ENCODE assay signal across 12 mouse cellular contexts in the genomic region with DNA sequence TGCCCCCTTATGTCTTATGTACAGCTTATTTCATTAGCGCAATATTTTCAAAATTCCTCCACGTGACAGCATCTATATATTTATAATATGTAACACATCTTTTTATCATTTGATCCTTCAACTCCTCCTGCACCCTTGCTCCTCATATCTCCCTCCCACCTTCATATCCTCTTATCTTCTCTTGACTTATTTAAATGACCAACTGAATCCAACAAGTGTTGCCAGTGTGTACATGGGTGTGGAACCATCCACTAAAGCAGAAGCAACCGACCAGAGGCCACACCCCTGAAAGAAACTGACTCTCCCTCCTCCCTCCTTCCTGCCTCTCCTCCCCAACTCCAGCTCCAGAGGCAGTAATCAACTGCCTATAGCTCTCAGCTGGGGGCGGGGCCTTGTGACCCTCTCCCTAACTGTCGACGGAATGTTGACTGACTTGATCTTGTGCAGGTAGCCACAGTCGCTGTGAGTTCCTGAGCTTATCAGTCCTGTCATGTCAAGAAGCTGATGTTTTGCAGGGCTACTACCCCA. TPM values are rescaled to one million over a fixed set of nuclear protein-coding genes. Genes with fewer than 3 reads are reported as not detected.
A peak's percentile ranks its signal among the peaks of the same experiment; 100 is the strongest.
DNase-seq lines count a peak whose midpoint lies in the region; ATAC-seq and TF ChIP-seq lines count a peak whose summit lies in the region.
"Had no signal": no experiment of that assay in that cellular context is flagged by ENCODE, and none has a peak within 500 bp of the region (broad histone marks: within the 10 kb centered on the region; RNA-seq: fewer than 3 reads in every experiment).

No protein-coding gene starts in this region.

- H3K4me3 ChIP-seq in heart, embryonic 15.5 days = no peak overlapping the region
- peak overlapping the region; percentile 32 to 49 for H3K4me3 ChIP-seq in MEL (ENCODE audit: control insufficient read depth in 1 of 2, insufficient read depth in 1 of 2, low read depth in 2 of 2, low read length in 2 of 2)
- no peak overlapping the region for H3K4me3 ChIP-seq in embryonic facial prominence, embryonic 11.5 days (ENCODE audit: low read depth, low read length)
- H3K4me3 ChIP-seq: neural tube, embryonic 13.5 days had no signal

- intact Hi-C loops in heart, postnatal 10 days (cut with DNase I) = no loop called here
- intact Hi-C loops in left cerebral cortex, postnatal 25 days (cut with DNase I) = no loop called here

- no peak for DNase-seq in heart, postnatal 10 days
- peak; percentile 96 for DNase-seq in MEL (ENCODE audit: low read depth, low spot score)
- DNase-seq in embryonic facial prominence, embryonic 11.5 days (ENCODE audit: low spot score) = peak; percentile 2
- DNase-seq in cerebellum, postnatal 25 days = no peak
- no peak for DNase-seq in MN1 (ENCODE audit: low spot score)
- no peak for DNase-seq in left cerebral cortex, postnatal 25 days (ENCODE audit: low spot score in 2 of 2)
- DNase-seq: cerebellum, adult 11-12 months; kidney, adult 2 months; lung, postnatal 4 days had no signal

- H3K9me3 ChIP-seq in heart, embryonic 15.5 days (replicated peaks) = no peaks in the 10 kb centered on the region
- H3K9me3 ChIP-seq in MEL (replicated peaks; ENCODE audit: insufficient read depth, low read length) = no peaks in the 10 kb centered on the region
- no peaks in the 10 kb centered on the region for H3K9me3 ChIP-seq in embryonic facial prominence, embryonic 11.5 days (replicated peaks; ENCODE audit: control insufficient read depth, low read length)
- H3K9me3 ChIP-seq: neural tube, embryonic 13.5 days had no signal

- TF ChIP-seq CTCF in MEL (IDR thresholded peaks at IDR 0.05 in 2 of 3, conservative IDR thresholded peaks at IDR 0.05 in 1 of 3; ENCODE audit: control insufficient read depth in 1 of 3, insufficient read depth in 1 of 3, low read depth in 2 of 3, low read length in 3 of 3, poor library complexity in 1 of 3, severe bottlenecking in 1 of 3) = no peak

- no peaks in the 10 kb centered on the region for H3K4me1 ChIP-seq in heart, embryonic 15.5 days (replicated peaks)
- H3K4me1 ChIP-seq in MEL (ENCODE audit: control insufficient read depth in 1 of 2, insufficient read depth in 2 of 2, low read length in 2 of 2) = peaks cover 10 to 23% of the 10 kb centered on the region in 2 experiments
- H3K4me1 ChIP-seq in embryonic facial prominence, embryonic 11.5 days (ENCODE audit: control insufficient read depth, insufficient read depth, low read length) = no peaks in the 10 kb centered on the region
- H3K4me1 ChIP-seq: neural tube, embryonic 13.5 days had no signal

- peak; percentile 41 to 90 for TF ChIP-seq EP300 in MEL (IDR thresholded peaks at IDR 0.05; ENCODE audit: low read depth in 1 of 2, low read length in 2 of 2)

- H3K79me2 ChIP-seq in MEL (ENCODE audit: control insufficient read depth, insufficient read depth, low read length, poor library complexity) = no peaks in the 10 kb centered on the region

- H3K4me2 ChIP-seq in heart, embryonic 15.5 days = no peak overlapping the region
- H3K4me2 ChIP-seq in embryonic facial prominence, embryonic 11.5 days (ENCODE audit: low read depth, low read length) = no peak overlapping the region
- H3K4me2 ChIP-seq: neural tube, embryonic 13.5 days had no signal

- H3K27ac ChIP-seq in heart, embryonic 15.5 days = peak overlapping the region; percentile 60
- peak overlapping the region; percentile 85 for H3K27ac ChIP-seq in MEL (ENCODE audit: control insufficient read depth, low read depth, low read length)
- H3K27ac ChIP-seq in embryonic facial prominence, embryonic 11.5 days (replicated peaks; ENCODE audit: low read depth, low read length) = no peak overlapping the region
- H3K27ac ChIP-seq: neural tube, embryonic 13.5 days had no signal

- no peaks in the 10 kb centered on the region for H3K27me3 ChIP-seq in heart, embryonic 15.5 days
- H3K27me3 ChIP-seq in MEL (ENCODE audit: control insufficient read depth in 1 of 2, insufficient read depth in 2 of 2, low read length in 2 of 2) = no peaks in the 10 kb centered on the region
- H3K27me3 ChIP-seq in embryonic facial prominence, embryonic 11.5 days (ENCODE audit: control insufficient read depth, insufficient read depth, low read length) = no peaks in the 10 kb centered on the region

- TF ChIP-seq RAD21 in MEL (IDR thresholded peaks at IDR 0.05; ENCODE audit: low read depth, low read length) = no peak

- ATAC-seq in heart, embryonic 15.5 days (replicated peaks; ENCODE audit: insufficient number of reproducible peaks, insufficient read depth, low FRiP score, low read depth) = peak; percentile 78
- ATAC-seq in embryonic facial prominence, embryonic 11.5 days (replicated peaks; ENCODE audit: insufficient number of reproducible peaks, low FRiP score, low TSS enrichment, low read depth) = no peak
- ATAC-seq in megakaryocyte progenitor cell, adult 5-6 weeks (replicated peaks; ENCODE audit: poor library complexity) = peak; percentile 98

- 34% methylated on average over 7 of the region's 7 CpGs for WGBS in heart, embryonic 15.5 days
- 45% methylated on average over 7 of the region's 7 CpGs for WGBS in embryonic facial prominence, embryonic 11.5 days

- no peaks in the 10 kb centered on the region for H3K36me3 ChIP-seq in heart, embryonic 15.5 days
- H3K36me3 ChIP-seq in MEL (ENCODE audit: control insufficient read depth in 1 of 2, insufficient read depth in 2 of 2, low read length in 2 of 2) = peaks cover 0 to 30% of the 10 kb centered on the region in 2 experiments; a peak in 2 of 4 replicates
- H3K36me3 ChIP-seq in embryonic facial prominence, embryonic 11.5 days (replicated peaks; ENCODE audit: control insufficient read depth, insufficient read depth, low read depth, low read length) = no peaks in the 10 kb centered on the region
- H3K36me3 ChIP-seq: neural tube, embryonic 13.5 days had no signal

- TF ChIP-seq POLR2A in MEL (IDR thresholded peaks at IDR 0.05; ENCODE audit: control insufficient read depth in 1 of 2, insufficient read depth in 1 of 2, low read depth in 1 of 2, low read length in 2 of 2, poor library complexity in 1 of 2) = peak in 1 of 2 experiments; percentile 37; a peak in 1 of 4 replicates

- H3K9ac ChIP-seq in heart, embryonic 15.5 days = no peak overlapping the region
- H3K9ac ChIP-seq in MEL (ENCODE audit: control insufficient read depth, low read depth, low read length, poor library complexity, severe bottlenecking) = peak overlapping the region; percentile 40
- no peak overlapping the region for H3K9ac ChIP-seq in embryonic facial prominence, embryonic 11.5 days (replicated peaks; ENCODE audit: low read length)
- H3K9ac ChIP-seq: neural tube, embryonic 13.5 days had no signal

TF ChIP-seq in MEL, 35 proteins besides CTCF, POLR2A, EP300 and RAD21:
- TF ChIP-seq ETS1 (IDR thresholded peaks at IDR 0.05; ENCODE audit: low read depth, low read length) = peak; percentile 71
- no peak for TF ChIP-seq ZNF384 (IDR thresholded peaks at IDR 0.05; ENCODE audit: low read depth, low read length)
- TF ChIP-seq MAX (IDR thresholded peaks at IDR 0.05; ENCODE audit: low read length) = peak; percentile 61
- TF ChIP-seq CHD1 (IDR thresholded peaks at IDR 0.05; ENCODE audit: low read depth, low read length) = no peak
- TF ChIP-seq MAFK (IDR thresholded peaks at IDR 0.05; ENCODE audit: borderline replicate concordance, low read depth, low read length) = no peak
- no peak for TF ChIP-seq E2F4 (IDR thresholded peaks at IDR 0.05; ENCODE audit: borderline replicate concordance, low read depth, low read length)
- TF ChIP-seq CHD2 (IDR thresholded peaks at IDR 0.05; ENCODE audit: low read length) = no peak
- TF ChIP-seq SMC3 (IDR thresholded peaks at IDR 0.05; ENCODE audit: low read depth, low read length) = no peak
- no peak; the same call in 1 of the 2 replicates for TF ChIP-seq POLR2AphosphoS2 (IDR thresholded peaks at IDR 0.05; ENCODE audit: low read length)
- no peak for TF ChIP-seq TAL1 (IDR thresholded peaks at IDR 0.05; ENCODE audit: low read length)
- TF ChIP-seq BHLHE40 (IDR thresholded peaks at IDR 0.05; ENCODE audit: borderline replicate concordance, low read depth, low read length) = peak; percentile 59
- peak; percentile 68 for TF ChIP-seq MAZ (IDR thresholded peaks at IDR 0.05; ENCODE audit: low read depth, low read length)
- TF ChIP-seq ZMIZ1 (IDR thresholded peaks at IDR 0.05; ENCODE audit: low read depth, low read length) = peak; percentile 78
- TF ChIP-seq MXI1 (IDR thresholded peaks at IDR 0.05; ENCODE audit: low read depth, low read length) = peak; percentile 74
- TF ChIP-seq MEF2A (IDR thresholded peaks at IDR 0.05; ENCODE audit: extremely low read depth, insufficient replicate concordance, low read depth, low read length, poor library complexity, severe bottlenecking) = no peak
- TF ChIP-seq USF1 (IDR thresholded peaks at IDR 0.05; ENCODE audit: low read depth, low read length) = peak; percentile 88
- TF ChIP-seq NELFE (IDR thresholded peaks at IDR 0.05; ENCODE audit: low read depth, low read length) = no peak
- no peak for TF ChIP-seq ELF1 (IDR thresholded peaks at IDR 0.05; ENCODE audit: low read depth, low read length)
- TF ChIP-seq SIN3A (IDR thresholded peaks at IDR 0.05; ENCODE audit: low read length) = peak; percentile 81
- TF ChIP-seq TBP (IDR thresholded peaks at IDR 0.05; ENCODE audit: low read depth, low read length) = peak; percentile 52; the same call in 1 of the 2 replicates
- peak; percentile 62 for TF ChIP-seq MYC (IDR thresholded peaks at IDR 0.05; ENCODE audit: low read depth, low read length)
- peak; percentile 67 for TF ChIP-seq GATA1 (IDR thresholded peaks at IDR 0.05; ENCODE audit: low read depth, low read length)
- TF ChIP-seq TCF12 (IDR thresholded peaks at IDR 0.05; ENCODE audit: low read depth, low read length) = peak; percentile 42
- peak; percentile 89 for TF ChIP-seq MYB (IDR thresholded peaks at IDR 0.05; ENCODE audit: low read depth, low read length)
- peak in 1 of 2 experiments; percentile 53; a peak in 1 of 4 replicates for TF ChIP-seq USF2 (IDR thresholded peaks at IDR 0.05; ENCODE audit: borderline replicate concordance in 1 of 2, insufficient read depth in 1 of 2, low read depth in 1 of 2, low read length in 2 of 2)

RNA-seq across cellular contexts. Expression of a gene that starts 6.0 kb away (rescaled TPM):
- 16.6 and 20.8 TPM in 2 replicates for polyA plus RNA-seq in heart, embryonic 15.5 days (2015; fragmentation: Nextera tagmentation; extraction: Ambion mirVana)
- 10 to 100 TPM; 34.1 to 47.5 TPM for total RNA-seq in heart, postnatal 10 days (2021)
- 15.1 and 16.3 TPM in 2 replicates for total RNA-seq in MEL (2012; rRNA removed)
- 10 to 100 TPM; 23.6 to 62.1 TPM for polyA plus RNA-seq in MEL (2012; ENCODE audit: insufficient read depth in 1 of 2, insufficient read length in 2 of 2, low read depth in 1 of 2, low replicate concordance in 2 of 2, missing spikeins in 1 of 2)
- 13.9 and 17.1 TPM in 2 replicates for polyA plus RNA-seq in embryonic facial prominence, embryonic 11.5 days (2014; fragmentation: Nextera tagmentation; extraction: Ambion mirVana)
- 26.4 and 28.5 TPM in 2 replicates for total RNA-seq in megakaryocyte progenitor cell, adult 5-6 weeks (2015)
- 11.1 and 13.1 TPM in 2 replicates for total RNA-seq in megakaryocyte progenitor cell, adult 5-6 weeks (2017)
- 1 to 10 TPM; 2.9 to 3.1 TPM for total RNA-seq in left cerebral cortex, postnatal 25 days (2021)

Comparison
In these comparisons a context has a peak if more than half of its experiments do, and no peak if none do; other contexts are left out.
1. H3K4me3 ChIP-seq: peak in MEL (2 of 2); none in heart, embryonic 15.5 days (single experiment) and embryonic facial prominence, embryonic 11.5 days (single experiment).
2. DNase-seq: peak in MEL (single experiment) and embryonic facial prominence, embryonic 11.5 days (single experiment); none in heart, postnatal 10 days (0 of 2), cerebellum, postnatal 25 days (0 of 2), MN1 (single experiment) and left cerebral cortex, postnatal 25 days (0 of 2).